Mouse (Mus musculus): ENCODE results near the gene Nab2. TPM values are rescaled to one million over a fixed set of nuclear protein-coding genes. Genes with fewer than 3 reads are reported as not detected.

Nab2 gene
- polyA plus RNA-seq (2012; ENCODE audit: low replicate concordance), result 35.7 and 62.7 TPM in 2 replicates

GRCm38 (mm10) chr10:127668093-127669050, at the start of gene Nab2:
Nab2 (minus strand) TSS chr10:127668568.

GRCm38 (mm10) chr10:127704766-127705220, 36.4 kb upstream of the Nab2 start, which contains the start of gene Myo1a:
Myo1a (plus strand) TSS chr10:127705170.

GRCm38 (mm10) chr10:127666501-127667268, 1.7 kb downstream of the Nab2 start, which contains the start of gene Nemp1:
Nemp1 (plus strand) TSS chr10:127666901.

GRCm38 (mm10) chr10:127642772-127643552, 25.4 kb downstream of the Nab2 start, which contains the start of gene Stat6:
Stat6 (plus strand) TSS chr10:127642986.

GRCm38 (mm10) chr10:127620406-127621190, 47.8 kb downstream of the Nab2 start, which contains the start of gene Lrp1:
Lrp1 (minus strand) TSS chr10:127621148.

Other genes with a start within 250 kb of the Nab2 start
- 1.4 and 2.5 TPM in 2 replicates for gene Stac3, start 166.9 kb downstream of the Nab2 start, polyA plus RNA-seq (2012; ENCODE audit: low replicate concordance)
- 0.44 and 1.5 TPM in 2 replicates for gene Ndufa4l2, start 153.6 kb downstream of the Nab2 start, polyA plus RNA-seq (2012; ENCODE audit: low replicate concordance)
- 94.2 and 147 TPM in 2 replicates for gene Shmt2, start 146.1 kb downstream of the Nab2 start, polyA plus RNA-seq (2012; ENCODE audit: low replicate concordance)
- gene Nxph4, start 134.0 kb downstream of the Nab2 start, polyA plus RNA-seq (2012; ENCODE audit: low replicate concordance), result 0.07 TPM in 1 of 2 replicates, not detected in the other
- gene Lrp1, start 47.4 kb downstream of the Nab2 start, polyA plus RNA-seq (2012; ENCODE audit: low replicate concordance), result 275 and 343 TPM in 2 replicates
- 45.8 and 162 TPM in 2 replicates for gene Stat6, start 25.6 kb downstream of the Nab2 start, polyA plus RNA-seq (2012; ENCODE audit: low replicate concordance)
- 1.4 and 2.3 TPM in 2 replicates for gene Nemp1, start 1.7 kb downstream of the Nab2 start, polyA plus RNA-seq (2012; ENCODE audit: low replicate concordance)
- gene Myo1a, start 36.6 kb upstream of the Nab2 start, polyA plus RNA-seq (2012; ENCODE audit: low replicate concordance), result 0.06 TPM in 1 of 2 replicates, not detected in the other
- gene Tac2, start 55.9 kb upstream of the Nab2 start, polyA plus RNA-seq (2012; ENCODE audit: low replicate concordance), result 0.58 and 3.1 TPM in 2 replicates
- 3.1 and 3.6 TPM in 2 replicates for gene Zbtb39, start 71.0 kb upstream of the Nab2 start, polyA plus RNA-seq (2012; ENCODE audit: low replicate concordance)
- gene Gpr182, start 83.2 kb upstream of the Nab2 start, polyA plus RNA-seq (2012; ENCODE audit: low replicate concordance), result 0.07 and 3.4 TPM in 2 replicates
- 0.08 and 0.13 TPM in 2 replicates for gene Rdh1, start 91.2 kb upstream of the Nab2 start, polyA plus RNA-seq (2012; ENCODE audit: low replicate concordance)
- 0.10 and 0.20 TPM in 2 replicates for gene Rdh16f1, start 91.2 kb upstream of the Nab2 start, polyA plus RNA-seq (2012; ENCODE audit: low replicate concordance)
- gene Rdh9, start 107.8 kb upstream of the Nab2 start, polyA plus RNA-seq (2012; ENCODE audit: low replicate concordance), result 0.17 TPM in 1 of 2 replicates, not detected in the other
- not detected in 2 replicates for gene Rdh16, start 132.6 kb upstream of the Nab2 start, polyA plus RNA-seq (2012; ENCODE audit: low replicate concordance)
- gene Rdh19, start 181.4 kb upstream of the Nab2 start, polyA plus RNA-seq (2012; ENCODE audit: low replicate concordance), result not detected in 2 replicates
- gene Rdh16f2, start 197.9 kb upstream of the Nab2 start, polyA plus RNA-seq (2012; ENCODE audit: low replicate concordance), result not detected in 2 replicates
- gene Rdh7, start 220.2 kb upstream of the Nab2 start, polyA plus RNA-seq (2012; ENCODE audit: low replicate concordance), result not detected in 2 replicates
- gene Sdr9c7, start 229.9 kb upstream of the Nab2 start, polyA plus RNA-seq (2012; ENCODE audit: low replicate concordance), result not detected in 2 replicates

Measured in hematopoietic multipotent progenitor cell, adult 10-12 weeks (in vitro differentiated cells).